Mouse (Mus musculus) right cerebral cortex, postnatal 10 days (tissue): ENCODE results near the gene Rhot1.
"Not testable (repeated sequence)": the region's sequence is repeated elsewhere in the genome, so short reads cannot be mapped to it uniquely, and the experiment has no call there.

Experiments
- DNase-seq, 2 experiments: peaks; one replicate each; pipeline ENCODE4 v3.0.0; 2021; ENCODE audit warnings: low spot score in 2 of 2

Rhot1 gene

GRCm38 (mm10) chr11:80208860-80209800 lies at the start of gene Rhot1:
Gene Rhot1, plus strand, starts transcription at chr11:80209019.
- peak; percentile 96 to 97 for DNase-seq

GRCm38 (mm10) chr11:80161041-80161440 lies 47.8 kb upstream of the Rhot1 start:
- no peak for DNase-seq

DNA sequence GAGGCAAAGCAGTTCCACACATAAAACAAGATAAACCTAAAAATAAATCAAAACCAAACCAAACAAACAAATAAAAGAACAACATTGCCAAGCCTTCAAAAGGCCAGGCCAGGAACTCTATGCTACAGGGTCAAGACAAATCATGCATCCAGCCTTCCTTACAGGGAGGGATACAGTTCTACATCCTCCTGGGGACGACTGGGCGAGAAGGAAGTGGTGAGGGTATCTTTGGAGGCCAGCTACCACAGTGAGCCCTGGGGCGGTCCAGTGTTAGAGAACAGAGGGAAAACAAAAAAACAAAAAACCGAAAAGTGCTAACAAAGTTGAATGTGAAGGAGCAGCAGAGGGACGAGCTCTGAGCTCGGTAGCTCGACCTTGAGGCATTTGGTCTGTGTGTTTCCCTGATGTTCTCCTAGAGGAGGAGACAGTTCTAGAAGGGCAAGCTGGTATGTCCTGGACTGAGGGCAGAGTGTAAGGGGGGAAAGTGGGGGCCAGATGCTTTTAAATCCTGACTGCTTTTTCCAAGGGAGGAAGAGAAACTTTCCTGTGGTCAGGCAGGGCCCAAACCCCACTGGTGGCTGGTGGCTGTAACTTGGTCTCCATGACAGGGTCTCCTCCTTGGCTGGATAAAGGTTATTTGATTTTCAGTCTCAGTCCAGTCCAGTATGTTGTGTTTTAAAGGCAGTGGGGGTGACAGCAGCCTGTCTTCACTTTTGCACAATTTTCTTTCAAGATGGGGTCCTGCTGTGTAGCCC lies 45.3 kb upstream of the Rhot1 start:
- DNase-seq, result no peak

- DNase-seq, result no peak
Measured at GRCm38 (mm10) chr11:80164224-80164623, 44.6 kb upstream of the Rhot1 start.

GRCm38 (mm10) chr11:80168121-80168520 lies 40.7 kb upstream of the Rhot1 start:
- DNase-seq, result no peak

GRCm38 (mm10) chr11:80168611-80169249 lies 40.1 kb upstream of the Rhot1 start:
- no peak for DNase-seq

- no peak for DNase-seq
Measured at GRCm38 (mm10) chr11:80169629-80170028, 39.2 kb upstream of the Rhot1 start.

- DNase-seq, result no peak
Measured at GRCm38 (mm10) chr11:80170351-80170750, 38.5 kb upstream of the Rhot1 start.

DNA sequence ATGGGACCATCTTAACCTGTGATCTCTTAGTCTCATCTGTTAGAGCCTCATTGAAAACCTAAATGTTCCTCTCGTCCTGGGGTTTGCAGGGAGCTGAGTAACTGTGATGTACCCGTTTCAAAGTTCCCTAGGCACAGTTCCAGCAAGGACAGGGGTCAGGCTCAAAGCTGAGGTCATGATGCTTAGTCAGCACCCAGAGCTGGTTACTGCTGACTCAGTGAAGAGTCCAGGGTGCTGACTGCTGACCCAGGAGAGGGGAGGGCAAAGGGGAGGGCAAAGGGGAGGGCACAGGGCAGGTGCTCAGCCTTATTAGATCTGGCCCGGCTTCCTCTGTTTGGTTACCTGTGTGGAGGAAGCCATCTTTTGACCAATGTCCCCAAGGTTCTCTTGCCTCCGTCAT lies 36.9 kb upstream of the Rhot1 start:
- no peak for DNase-seq

DNA sequence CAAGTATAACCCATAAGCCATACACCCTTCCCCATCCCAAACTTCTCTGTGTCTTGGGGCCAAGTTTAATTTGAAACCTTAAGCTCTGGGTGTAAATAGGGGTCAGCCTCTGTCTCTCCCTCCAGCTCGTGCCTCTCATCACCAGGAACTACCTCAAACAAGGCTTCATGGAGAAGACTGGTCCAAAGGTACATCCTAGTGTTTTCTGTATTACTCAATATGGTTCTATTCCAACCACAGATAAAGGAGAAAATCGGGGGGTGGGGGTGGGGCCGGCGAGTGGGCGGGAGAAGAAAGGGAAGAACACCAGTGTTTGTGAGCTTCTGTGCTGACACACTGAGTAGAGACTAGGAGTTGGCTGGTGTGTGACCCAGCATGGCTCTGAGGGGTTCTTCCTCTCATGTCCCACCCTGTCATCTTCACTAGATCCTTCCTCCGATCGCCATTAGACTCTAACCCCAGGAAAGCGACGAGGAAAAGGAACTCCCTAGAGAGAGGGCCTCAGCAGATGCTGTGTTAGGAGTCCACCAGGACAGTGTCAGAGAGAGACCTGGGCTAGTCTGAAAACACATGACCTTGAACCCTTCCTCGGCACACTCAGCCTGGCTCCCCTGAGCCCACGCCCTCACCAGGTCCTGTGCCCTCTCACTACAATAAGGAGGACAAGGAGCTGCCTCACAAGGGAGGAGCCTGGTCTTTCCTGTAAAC lies 34.7 kb upstream of the Rhot1 start:
- no peak for DNase-seq

DNA sequence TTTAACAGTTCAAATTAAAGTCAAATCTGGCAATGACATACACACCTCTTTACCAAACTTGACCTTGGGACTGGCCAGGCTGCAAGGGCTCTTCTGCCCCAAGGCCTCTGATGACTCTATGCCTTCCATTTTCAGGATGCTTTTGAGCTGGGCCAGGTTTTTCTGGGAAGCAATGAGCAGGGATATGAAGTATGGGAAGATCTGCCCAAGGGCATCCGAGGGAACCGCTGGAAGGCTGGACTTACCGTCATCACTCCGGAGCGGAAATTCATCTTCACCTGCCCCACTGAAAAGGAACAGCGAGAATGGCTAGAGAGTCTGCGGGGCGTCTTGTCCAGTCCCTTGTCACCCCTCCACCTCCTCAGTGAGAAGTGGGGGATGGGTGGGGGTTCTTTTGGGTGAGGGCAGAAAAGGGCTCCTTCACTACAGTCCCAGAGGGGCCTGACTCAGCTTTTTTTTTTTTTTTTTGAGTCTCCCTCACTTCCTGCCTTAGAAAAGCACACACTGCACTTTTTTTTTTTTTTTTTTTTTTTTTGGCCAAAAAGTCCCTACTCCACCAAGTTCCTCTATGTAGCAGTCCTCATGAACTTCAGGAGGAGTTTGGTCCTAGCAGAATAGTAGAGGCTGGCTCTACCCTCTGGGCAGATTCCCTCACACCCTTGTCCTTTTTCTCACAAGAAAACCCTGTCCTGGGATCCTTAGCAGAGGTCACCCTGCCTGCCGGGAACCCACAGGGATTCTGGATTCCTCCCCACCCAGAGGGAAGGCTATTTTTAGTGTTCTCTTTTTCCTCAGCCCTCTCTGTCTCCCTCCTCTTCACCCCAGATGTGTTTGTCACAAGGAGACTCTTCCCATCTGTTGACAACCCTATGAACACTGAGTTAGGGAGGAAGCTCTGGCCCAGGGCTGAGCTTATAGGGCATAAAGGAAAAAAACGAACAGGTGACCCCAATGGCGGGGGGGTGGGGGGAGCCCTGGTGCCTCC lies 31.6 kb upstream of the Rhot1 start:
- peak in 1 of 2 experiments; percentile 66 for DNase-seq

GRCm38 (mm10) chr11:80178316-80178715 lies 30.5 kb upstream of the Rhot1 start:
- no peak for DNase-seq

DNA sequence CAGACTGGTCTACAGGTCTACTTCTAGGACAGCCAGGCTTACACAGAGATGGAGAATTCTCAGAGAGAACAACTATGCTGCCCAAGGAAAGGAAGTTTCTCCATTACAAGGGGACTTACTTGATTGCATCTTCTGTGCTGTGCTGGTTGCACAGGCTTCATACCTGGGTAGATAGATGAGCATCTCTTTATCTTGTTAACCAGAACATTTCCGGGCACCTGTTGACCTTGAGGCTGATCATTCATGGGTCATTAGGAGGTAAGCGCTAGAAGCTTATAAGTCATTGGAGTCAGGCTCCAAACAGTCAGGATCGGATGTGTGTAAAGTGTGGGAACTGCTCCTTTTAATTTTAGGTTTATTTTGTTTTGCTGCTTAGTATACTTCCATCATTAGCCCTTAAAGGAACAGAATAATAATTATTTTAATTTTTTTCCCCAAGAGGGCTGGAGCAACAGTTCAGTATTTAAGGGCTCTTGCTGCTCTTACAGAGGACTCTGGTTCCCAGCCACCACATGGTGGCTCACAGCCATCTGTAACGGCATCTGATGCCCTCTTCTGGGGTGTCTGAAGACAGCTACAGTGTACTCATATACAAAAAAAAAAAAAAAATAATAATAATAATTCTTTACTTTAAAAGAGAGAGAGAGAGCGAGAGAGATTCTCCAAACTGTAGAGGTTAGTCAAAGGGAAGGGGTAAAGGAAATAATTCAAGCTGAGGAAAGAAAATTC lies 27.6 kb upstream of the Rhot1 start:
- DNase-seq, result no peak

DNA sequence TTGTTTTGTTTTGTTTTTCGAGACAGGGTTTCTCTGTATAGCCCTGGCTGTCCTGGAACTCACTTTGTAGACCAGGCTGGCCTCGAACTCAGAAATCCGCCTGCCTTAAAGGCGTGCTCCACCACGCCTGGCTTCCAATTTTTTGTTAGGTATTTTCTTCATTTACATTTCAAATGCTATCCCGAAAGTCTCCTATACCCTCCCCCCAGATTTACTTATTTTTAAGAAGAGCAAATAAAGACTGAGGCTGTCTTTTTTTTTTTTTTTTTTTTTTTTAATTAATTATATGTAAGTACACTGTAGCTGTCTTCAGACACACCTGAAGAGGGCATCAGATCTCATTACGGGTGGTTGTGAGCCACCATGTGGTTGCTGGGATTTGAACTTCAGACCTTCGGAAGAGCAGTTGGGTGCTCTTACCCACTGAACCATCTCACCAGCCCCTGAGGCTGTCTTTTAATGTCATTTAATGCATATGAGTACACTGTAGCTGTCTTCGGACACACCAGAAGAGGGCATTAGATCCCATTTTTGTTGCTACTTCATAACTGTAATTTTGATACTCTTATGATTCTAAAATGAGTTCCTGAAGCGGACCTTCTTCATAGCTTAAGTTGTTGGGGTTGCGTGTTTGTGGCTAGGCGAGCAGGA lies 25.6 kb upstream of the Rhot1 start:
- DNase-seq, result not testable (repeated sequence)

DNA sequence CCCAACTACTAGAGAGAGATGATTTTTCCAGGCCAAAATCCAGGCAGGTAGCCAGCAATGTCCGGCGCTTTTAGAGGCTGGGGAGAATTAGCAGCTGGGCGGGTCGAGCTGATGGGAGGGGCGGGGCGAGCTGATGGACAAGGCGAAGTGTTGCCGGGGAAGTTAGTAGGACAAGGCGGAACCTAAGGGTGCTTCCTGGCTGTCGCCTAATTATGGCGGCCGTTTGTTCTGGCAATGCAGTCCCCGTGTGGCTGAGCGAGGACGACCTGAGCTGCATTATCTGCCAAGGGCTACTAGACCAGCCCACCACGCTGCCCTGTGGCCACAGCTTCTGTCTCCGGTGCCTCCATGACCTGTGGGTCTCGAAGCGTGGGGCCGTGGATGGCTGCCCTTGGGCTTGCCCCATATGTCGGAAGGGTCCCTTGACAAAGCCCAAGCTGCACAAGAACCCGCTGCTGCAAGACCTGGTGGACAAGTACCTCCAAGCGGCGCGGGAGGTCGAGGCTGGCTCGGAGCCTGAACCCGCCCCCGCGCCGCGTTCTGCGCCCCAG lies 25.0 kb upstream of the Rhot1 start, which contains the start of gene Rnf135:
TSS of gene Rnf135 (plus strand) at position 147 of the 551 bp plus-strand sequence.
- DNase-seq, result peak; percentile 91

- DNase-seq, result no peak
Measured at GRCm38 (mm10) chr11:80184531-80185071, 24.2 kb upstream of the Rhot1 start.

- DNase-seq, result not testable (repeated sequence)
Measured at GRCm38 (mm10) chr11:80185441-80185976, 23.3 kb upstream of the Rhot1 start.

DNA sequence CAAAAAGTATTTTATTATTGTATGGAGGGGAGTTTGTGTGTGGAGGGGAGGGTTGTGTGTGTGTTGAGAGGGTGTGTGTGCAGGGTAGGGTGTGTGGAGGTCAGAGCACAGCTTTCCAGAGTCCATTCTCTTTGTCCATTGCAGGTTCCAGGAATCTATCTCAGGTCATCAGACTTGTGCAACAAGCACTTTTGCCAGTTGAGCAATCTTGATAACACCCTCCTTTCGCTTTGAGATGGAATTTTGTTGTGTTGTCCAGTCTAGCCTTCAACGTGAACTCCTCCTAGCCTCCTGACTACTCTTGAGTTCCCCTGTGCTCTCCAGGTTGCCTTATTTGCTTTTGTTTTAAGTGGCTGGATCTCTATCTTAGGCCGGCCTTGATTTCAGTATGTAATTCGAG lies 18.5 kb upstream of the Rhot1 start:
- DNase-seq, result no peak
